Mouse (Mus musculus): ENCODE data around the gene Syne1. TPM values are rescaled to one million over a fixed set of nuclear protein-coding genes. Genes with fewer than 3 reads are reported as not detected.

Syne1 gene
- total RNA-seq, 1 experiment from 2014 or later = 63.5 TPM

- no peak for ATAC-seq (replicated peaks; ENCODE audit: insufficient number of reproducible peaks, low FRiP score, low TSS enrichment, poor library complexity, severe bottlenecking)
Observed at GRCm38 (mm10) chr10:5188890-5189289, 362.4 kb downstream of the Syne1 start.

GRCm38 (mm10) chr10:5185156-5186083 is 365.9 kb downstream of the Syne1 start:
- ATAC-seq (replicated peaks; ENCODE audit: insufficient number of reproducible peaks, low FRiP score, low TSS enrichment, poor library complexity, severe bottlenecking) = no peak

- no peak for ATAC-seq (replicated peaks; ENCODE audit: insufficient number of reproducible peaks, low FRiP score, low TSS enrichment, poor library complexity, severe bottlenecking)
Observed at GRCm38 (mm10) chr10:5181771-5182176, 369.5 kb downstream of the Syne1 start.

GRCm38 (mm10) chr10:5179891-5180290 is 371.4 kb downstream of the Syne1 start:
- no peak for ATAC-seq (replicated peaks; ENCODE audit: insufficient number of reproducible peaks, low FRiP score, low TSS enrichment, poor library complexity, severe bottlenecking)

GRCm38 (mm10) chr10:5177446-5178015 is 373.8 kb downstream of the Syne1 start:
- ATAC-seq (replicated peaks; ENCODE audit: insufficient number of reproducible peaks, low FRiP score, low TSS enrichment, poor library complexity, severe bottlenecking) = no peak

GRCm38 (mm10) chr10:5176371-5176770 is 374.9 kb downstream of the Syne1 start:
- ATAC-seq (replicated peaks; ENCODE audit: insufficient number of reproducible peaks, low FRiP score, low TSS enrichment, poor library complexity, severe bottlenecking) = no peak

- no peak for ATAC-seq (replicated peaks; ENCODE audit: insufficient number of reproducible peaks, low FRiP score, low TSS enrichment, poor library complexity, severe bottlenecking)
Observed at GRCm38 (mm10) chr10:5170425-5170824, 380.9 kb downstream of the Syne1 start.

- no peak for ATAC-seq (replicated peaks; ENCODE audit: insufficient number of reproducible peaks, low FRiP score, low TSS enrichment, poor library complexity, severe bottlenecking)
Observed at GRCm38 (mm10) chr10:5167481-5167880, 383.8 kb downstream of the Syne1 start.

GRCm38 (mm10) chr10:5165439-5165838 is 385.8 kb downstream of the Syne1 start:
- ATAC-seq (replicated peaks; ENCODE audit: insufficient number of reproducible peaks, low FRiP score, low TSS enrichment, poor library complexity, severe bottlenecking) = no peak

GRCm38 (mm10) chr10:5163770-5164169 is 387.5 kb downstream of the Syne1 start:
- peak; percentile 65; the same call in 1 of the 2 replicates for ATAC-seq (replicated peaks; ENCODE audit: insufficient number of reproducible peaks, low FRiP score, low TSS enrichment, poor library complexity, severe bottlenecking)

- no peak for ATAC-seq (replicated peaks; ENCODE audit: insufficient number of reproducible peaks, low FRiP score, low TSS enrichment, poor library complexity, severe bottlenecking)
Observed at GRCm38 (mm10) chr10:5163286-5163685, 388.0 kb downstream of the Syne1 start.

GRCm38 (mm10) chr10:5161394-5161872 is 389.8 kb downstream of the Syne1 start:
- no peak; the same call in 1 of the 2 replicates for ATAC-seq (replicated peaks; ENCODE audit: insufficient number of reproducible peaks, low FRiP score, low TSS enrichment, poor library complexity, severe bottlenecking)

GRCm38 (mm10) chr10:5159679-5160078 is 391.6 kb downstream of the Syne1 start:
- ATAC-seq (replicated peaks; ENCODE audit: insufficient number of reproducible peaks, low FRiP score, low TSS enrichment, poor library complexity, severe bottlenecking) = no peak

GRCm38 (mm10) chr10:5153047-5153446 is 398.2 kb downstream of the Syne1 start:
- ATAC-seq (replicated peaks; ENCODE audit: insufficient number of reproducible peaks, low FRiP score, low TSS enrichment, poor library complexity, severe bottlenecking) = no peak

- no peak for ATAC-seq (replicated peaks; ENCODE audit: insufficient number of reproducible peaks, low FRiP score, low TSS enrichment, poor library complexity, severe bottlenecking)
Observed at GRCm38 (mm10) chr10:5141471-5141870, 409.8 kb downstream of the Syne1 start.

GRCm38 (mm10) chr10:5139932-5140264 is 411.4 kb downstream of the Syne1 start:
- no peak for ATAC-seq (replicated peaks; ENCODE audit: insufficient number of reproducible peaks, low FRiP score, low TSS enrichment, poor library complexity, severe bottlenecking)

- no peak for ATAC-seq (replicated peaks; ENCODE audit: insufficient number of reproducible peaks, low FRiP score, low TSS enrichment, poor library complexity, severe bottlenecking)
Observed at GRCm38 (mm10) chr10:5139246-5139931, 411.9 kb downstream of the Syne1 start.

GRCm38 (mm10) chr10:5132050-5132449 is 419.2 kb downstream of the Syne1 start:
- no peak for ATAC-seq (replicated peaks; ENCODE audit: insufficient number of reproducible peaks, low FRiP score, low TSS enrichment, poor library complexity, severe bottlenecking)

- ATAC-seq (replicated peaks; ENCODE audit: insufficient number of reproducible peaks, low FRiP score, low TSS enrichment, poor library complexity, severe bottlenecking) = no peak
Observed at GRCm38 (mm10) chr10:5130495-5130894, 420.8 kb downstream of the Syne1 start.

All from monocyte, adult 5-6 weeks (primary cell).